Mouse (Mus musculus): Measurements from ENCODE around the gene Rbm8a. TPM values are rescaled to one million over a fixed set of nuclear protein-coding genes. Genes with fewer than 3 reads are reported as not detected.

The Rbm8a gene
- total RNA-seq, 1 experiment from 2014 or later: 72.9 TPM

DNA sequence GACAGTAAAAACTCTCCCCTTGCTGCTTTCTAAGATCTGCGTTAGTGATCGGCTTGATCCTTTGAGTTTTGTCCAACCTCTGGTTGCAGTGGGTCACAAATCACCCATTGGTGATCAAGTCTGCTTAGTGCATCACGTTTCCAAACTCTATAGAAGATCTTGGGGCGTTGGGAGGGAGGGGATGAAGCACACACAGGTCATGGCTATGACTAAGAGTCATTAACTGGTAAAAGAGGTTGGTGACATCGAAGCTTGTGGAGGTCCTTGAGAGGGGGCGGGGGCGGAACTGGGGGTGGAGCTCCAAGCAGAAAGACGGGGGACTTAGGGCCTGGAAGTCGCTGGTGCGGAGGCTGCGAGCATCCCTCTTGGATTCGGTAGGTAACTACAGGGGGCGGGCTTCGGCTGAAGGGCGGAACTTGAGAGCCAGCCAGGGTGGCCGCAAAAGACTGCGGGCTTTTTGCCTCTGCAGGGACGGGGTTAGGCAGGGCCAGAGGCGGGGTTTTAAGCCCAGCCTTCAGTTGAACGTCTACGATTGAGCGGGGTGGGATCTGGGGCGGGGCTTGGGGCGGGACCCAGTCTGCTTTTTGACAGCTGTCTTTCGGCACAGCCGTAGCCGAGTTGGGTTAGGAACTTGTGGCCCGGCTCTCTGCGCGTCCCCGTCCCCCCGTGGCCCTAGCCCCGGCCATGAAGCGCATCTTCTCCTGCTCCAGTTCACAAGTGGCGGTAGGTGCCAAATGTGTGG is 40.2 kb downstream of the Rbm8a start, which contains the start of gene Ankrd35:
Gene Ankrd35, plus strand, starts transcription at position 405 of the 742 bp plus-strand sequence.
- DNase-seq: peak; percentile 74

GRCm38 (mm10) chr3:96671519-96671918 is 41.8 kb downstream of the Rbm8a start:
- DNase-seq: no peak

DNA sequence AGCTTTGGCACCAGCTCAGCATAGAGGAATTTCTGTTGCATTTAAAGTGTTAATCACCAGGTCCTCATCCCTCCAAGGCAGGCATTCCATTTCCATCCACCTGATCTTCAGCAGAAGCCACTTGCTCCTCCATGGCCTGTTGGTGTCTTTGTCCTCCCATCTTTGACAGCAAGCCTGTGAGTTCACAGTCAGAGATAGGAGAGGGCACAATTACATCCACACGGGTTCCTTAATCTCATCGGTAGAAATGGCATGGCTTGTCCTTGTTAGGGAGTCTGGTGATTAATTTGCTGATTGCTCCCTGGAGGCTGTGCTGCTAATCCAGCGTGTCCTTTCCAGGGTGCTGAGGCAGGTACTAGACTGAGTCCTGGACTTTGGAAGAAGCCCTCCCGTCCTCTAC is 43.8 kb downstream of the Rbm8a start:
- DNase-seq: no peak

- no peak for DNase-seq
Measured at GRCm38 (mm10) chr3:96674442-96674841, 44.7 kb downstream of the Rbm8a start.

GRCm38 (mm10) chr3:96675171-96675570 is 45.4 kb downstream of the Rbm8a start:
- DNase-seq: no peak

DNA sequence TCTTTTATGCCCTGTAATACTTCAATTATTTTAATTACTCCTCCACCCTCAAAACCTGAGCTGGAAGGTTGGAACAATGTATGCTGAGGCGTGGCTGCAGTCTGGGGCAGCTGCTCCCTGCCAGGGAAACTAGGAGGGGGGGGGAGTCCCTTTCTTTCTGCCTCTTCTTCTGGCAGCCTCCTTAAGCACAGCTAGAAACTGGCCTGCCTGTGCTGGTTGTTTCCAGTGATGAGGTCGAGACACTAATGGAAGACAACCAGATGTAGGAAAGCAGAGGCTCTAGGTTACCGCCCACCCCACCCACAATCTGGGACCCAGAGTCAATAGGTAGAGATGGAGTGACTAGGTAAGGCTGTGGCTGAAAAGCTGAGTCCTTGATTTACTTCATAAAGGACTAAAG is 46.0 kb downstream of the Rbm8a start:
- DNase-seq: no peak

- DNase-seq: no peak
Measured at GRCm38 (mm10) chr3:96678456-96678855, 48.7 kb downstream of the Rbm8a start.

- DNase-seq: peak; percentile 55
Measured at GRCm38 (mm10) chr3:96679159-96679674, 49.5 kb downstream of the Rbm8a start.

DNA sequence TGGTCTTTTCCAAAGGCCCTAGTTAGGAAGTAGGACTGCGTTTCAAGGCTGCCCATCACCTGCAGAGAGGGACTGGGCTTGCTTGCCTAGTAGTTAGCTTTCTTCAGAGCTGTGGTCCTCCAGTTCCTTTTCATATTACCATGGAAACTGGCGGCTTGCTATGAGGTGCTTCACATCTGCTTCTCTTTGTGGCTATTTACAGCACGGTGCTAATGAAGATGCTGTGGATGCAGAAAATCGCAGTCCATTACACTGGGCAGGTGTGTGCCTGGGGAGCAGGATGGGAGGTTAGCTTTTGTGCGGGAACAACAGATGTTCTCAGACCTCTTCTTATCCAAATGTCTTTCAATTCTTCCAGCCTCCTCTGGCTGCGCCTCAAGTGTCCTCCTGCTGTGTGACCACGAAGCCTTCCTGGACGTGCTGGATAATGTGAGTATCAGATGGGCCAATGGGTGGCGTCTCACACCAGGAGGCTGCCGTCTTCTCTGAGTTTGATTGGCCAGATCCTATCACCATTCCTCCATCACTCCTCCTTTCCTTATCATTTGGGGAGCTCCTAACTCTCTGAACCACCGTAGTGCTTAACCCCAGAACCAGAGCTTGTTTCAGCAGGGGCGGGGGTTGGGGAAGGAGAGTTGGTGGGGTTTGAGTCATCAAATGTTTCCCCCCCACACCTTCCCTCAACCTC is 50.7 kb downstream of the Rbm8a start:
- DNase-seq: no peak

Other genes starting within 250 kb of the Rbm8a start
- not detected in 2 replicates for gene BC107364, start 177.6 kb upstream of the Rbm8a start, total RNA-seq (2021)
- gene Hfe2, start 104.8 kb upstream of the Rbm8a start, total RNA-seq (2021): not detected in 2 replicates
- 421 and 586 TPM in 2 replicates for gene Txnip, start 72.0 kb upstream of the Rbm8a start, total RNA-seq (2021)
- gene Gm16253, start 52.9 kb upstream of the Rbm8a start, total RNA-seq (2021): not detected in 2 replicates
- 37.7 and 44.9 TPM in 2 replicates for gene Polr3gl, start 35.8 kb upstream of the Rbm8a start, total RNA-seq (2021)
- 0.71 and 0.97 TPM in 2 replicates for gene Ankrd34a, start 33.3 kb upstream of the Rbm8a start, total RNA-seq (2021)
- 32.9 and 50.0 TPM in 2 replicates for gene Lix1l, start 28.8 kb upstream of the Rbm8a start, total RNA-seq (2021)
- 41.6 and 58.7 TPM in 2 replicates for gene Pex11b, start 5.4 kb downstream of the Rbm8a start, total RNA-seq (2021)
- 0.55 and 0.71 TPM in 2 replicates for gene Gm42957, start 5.5 kb downstream of the Rbm8a start, total RNA-seq (2021)
- gene Itga10, start 15.7 kb downstream of the Rbm8a start, total RNA-seq (2021): 1.9 and 2.0 TPM in 2 replicates
- gene Ankrd35, start 40.2 kb downstream of the Rbm8a start, total RNA-seq (2021): 2.3 and 3.2 TPM in 2 replicates
- 27.6 and 33.1 TPM in 2 replicates for gene Pias3, start 66.5 kb downstream of the Rbm8a start, total RNA-seq (2021)
- gene Nudt17, start 78.6 kb downstream of the Rbm8a start, total RNA-seq (2021): 0.67 TPM in 1 of 2 replicates, not detected in the other
- 27.5 and 32.4 TPM in 2 replicates for gene Polr3c, start 97.7 kb downstream of the Rbm8a start, total RNA-seq (2021)
- gene Rnf115, start 97.7 kb downstream of the Rbm8a start, total RNA-seq (2021): 36.7 and 37.2 TPM in 2 replicates
- 1.00 TPM in 1 of 2 replicates, not detected in the other for gene Pdzk1, start 199.4 kb downstream of the Rbm8a start, total RNA-seq (2021)
- not detected in 2 replicates for gene Cd160, start 199.4 kb downstream of the Rbm8a start, total RNA-seq (2021)